In the genomic region with DNA sequence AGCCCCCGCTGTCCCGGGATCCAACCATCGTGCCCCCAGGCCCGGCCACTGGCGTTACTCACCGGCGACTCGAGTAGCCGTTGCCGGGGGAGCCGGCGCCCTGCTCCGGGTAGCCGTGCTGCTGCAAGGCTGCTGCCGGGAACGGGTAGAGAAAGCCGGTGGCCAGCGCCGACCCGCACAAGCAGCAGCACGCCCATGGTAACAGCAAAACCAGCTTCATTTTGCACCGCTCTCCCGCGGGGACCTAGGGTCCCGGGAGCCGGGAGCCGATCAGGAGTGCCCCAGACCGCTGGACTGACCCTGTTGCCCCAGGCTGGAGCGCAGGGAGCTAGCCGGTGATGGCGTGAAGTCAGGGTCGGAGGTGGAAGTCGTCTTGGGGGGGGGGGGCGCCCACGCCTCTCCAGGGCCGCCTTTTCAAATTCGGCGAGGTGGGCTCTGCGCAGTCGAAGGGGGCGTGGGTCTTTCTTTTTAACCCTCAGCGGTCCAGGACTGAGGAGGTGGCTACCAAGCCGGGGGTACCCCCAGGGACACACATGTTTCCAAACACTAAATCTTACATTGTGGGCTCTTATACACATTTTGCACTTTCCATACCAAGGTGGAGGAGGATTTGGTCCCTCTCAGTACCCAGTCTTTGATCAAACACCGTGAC, we compare ENCODE assay signal across 9 mouse cellular contexts. TPM values are rescaled to one million over a fixed set of nuclear protein-coding genes. Genes with fewer than 3 reads are reported as not detected.
DNase-seq lines count a peak whose midpoint lies in the region; ATAC-seq and TF ChIP-seq lines count a peak whose summit lies in the region.
"Had no signal": no experiment of that assay in that cellular context is flagged by ENCODE, and none has a peak within 500 bp of the region (broad histone marks: within the 10 kb centered on the region; RNA-seq: fewer than 3 reads in every experiment).

Col26a1 (minus strand) TSS at position 422 of the 652 bp plus-strand sequence.

- no peak for TF ChIP-seq POLR2A in limb, embryonic 14.5 days (IDR thresholded peaks at IDR 0.05; ENCODE audit: borderline replicate concordance, extremely low read depth, insufficient read depth, insufficient read length)

- WGBS in limb, embryonic 14.5 days: under 1% methylated on average over 37 of the region's 44 CpGs

- H3K36me3 ChIP-seq in limb, embryonic 14.5 days (ENCODE audit: control insufficient read depth, insufficient read depth, low read length): 0 out of 2 replicates have a peak, but pooled peaks cover 6% of the 10 kb centered on the region

- H3K27ac ChIP-seq in limb, embryonic 14.5 days (replicated peaks; ENCODE audit: low read depth, low read length): peak within 1 kb of the TSS; percentile 81

- no peaks in the 10 kb centered on the region for H3K9me3 ChIP-seq in limb, embryonic 14.5 days (ENCODE audit: control insufficient read depth, low read length)

- peak within 1 kb of the TSS; percentile 79 for H3K4me3 ChIP-seq in limb, embryonic 14.5 days (replicated peaks; ENCODE audit: low read length)

- ATAC-seq in limb, embryonic 14.5 days (ENCODE audit: low FRiP score, low read depth): peak; percentile 63

- peak within 1 kb of the TSS; percentile 89 for H3K9ac ChIP-seq in limb, embryonic 14.5 days (ENCODE audit: low read depth, low read length, severe bottlenecking)

- 0 out of 2 replicates have a peak, but pooled peaks cover 6% of the 10 kb centered on the region for H3K4me1 ChIP-seq in limb, embryonic 14.5 days (ENCODE audit: control insufficient read depth, insufficient read depth, low read length)

- H3K27me3 ChIP-seq in limb, embryonic 14.5 days (ENCODE audit: control insufficient read depth, insufficient read depth, low read length): no peaks in the 10 kb centered on the region

- intact Hi-C loops in heart, postnatal 14 days (cut with DNase I): no loop called here

- peak within 1 kb of the TSS; percentile 76 for H3K4me2 ChIP-seq in limb, embryonic 14.5 days (replicated peaks; ENCODE audit: low read depth, low read length, severe bottlenecking)

- DNase-seq in cerebellum, postnatal 14 days: peak; percentile 26 to 31
- no peak for DNase-seq in cerebellum, postnatal 36 days
- DNase-seq in ovary, postnatal 36 days (ENCODE audit: low spot score): peak; percentile 24
- DNase-seq in ovary, postnatal 10 days (ENCODE audit: low spot score): no peak
- DNase-seq in heart, postnatal 14 days: peak; percentile 35 to 40
- peak; percentile 41 for DNase-seq in limb, embryonic 14.5 days (ENCODE audit: low spot score)
- peak; percentile 46 for DNase-seq in right cerebral cortex, postnatal 4 days
- no peak for DNase-seq in urinary bladder, postnatal 10 days (ENCODE audit: low spot score)

RNA-seq across cellular contexts. Expression of gene Col26a1, which starts in this region (rescaled TPM):
- 1 to 10 TPM; 5.2 to 6.6 TPM for total RNA-seq in heart, postnatal 14 days (2021)
- polyA plus RNA-seq in limb, embryonic 14.5 days (2012; rRNA removed): 219 and 265 TPM in 2 replicates
- 85.5 and 109 TPM in 2 replicates for polyA plus RNA-seq in limb, embryonic 14.5 days (2014; fragmentation: Nextera tagmentation; extraction: Ambion mirVana)
- total RNA-seq: common myeloid progenitor, adult 5-6 weeks had no signal

Comparison
In these comparisons a context has a peak if more than half of its experiments do, and no peak if none do; other contexts are left out.
1. DNase-seq: peak in cerebellum, postnatal 14 days (2 of 2), ovary, postnatal 36 days (single experiment), heart, postnatal 14 days (2 of 2), limb, embryonic 14.5 days (single experiment) and right cerebral cortex, postnatal 4 days (single experiment); none in cerebellum, postnatal 36 days (0 of 2), ovary, postnatal 10 days (single experiment) and urinary bladder, postnatal 10 days (single experiment).